Mouse (Mus musculus) limb, embryonic 11.5 days (tissue): ENCODE measurements around the gene Ppp1r3c. TPM values are rescaled to one million over a fixed set of nuclear protein-coding genes. Genes with fewer than 3 reads are reported as not detected.
"Not testable (repeated sequence)": the region's sequence is repeated elsewhere in the genome, so short reads cannot be mapped to it uniquely, and the experiment has no call there.

Experiments used
- ATAC-seq: fragments of 200-750 bp; cut with Nextera tagmentation; 2 replicates; pipeline ENCODE4 v1.8.0; 2017; ENCODE audit warnings: low read depth; ENCODE audit not compliant: insufficient number of reproducible peaks, low FRiP score, low TSS enrichment
- DNase-seq: peaks from one replicate; pipeline ENCODE4 v3.0.0-alpha.2; 2015; ENCODE audit warnings: low spot score
- H3K27ac ChIP-seq: fragments of 300-500 bp; sonication (generic); replicated peaks from 2 replicates; pipeline ENCODE4 v1.5.1; 2014; ENCODE audit warnings: low read depth, mild to moderate bottlenecking, low read length
- H3K27me3 ChIP-seq: fragments of 300-500 bp; sonication (generic); 2 replicates; pipeline ENCODE4 v1.6.1; 2014; ENCODE audit warnings: mild to moderate bottlenecking, low read length, mixed read lengths; ENCODE audit not compliant: control insufficient read depth, insufficient read depth
- H3K36me3 ChIP-seq: fragments of 300-500 bp; sonication (generic); 2 replicates; pipeline ENCODE4 v1.6.1; 2014; ENCODE audit warnings: mild to moderate bottlenecking, low read length, moderate library complexity, mixed read lengths; ENCODE audit not compliant: control insufficient read depth, insufficient read depth
- H3K4me1 ChIP-seq: fragments of 300-500 bp; sonication (generic); 2 replicates; pipeline ENCODE4 v1.6.1; 2014; ENCODE audit warnings: low read length, mixed read lengths; ENCODE audit not compliant: control insufficient read depth, insufficient read depth
- H3K4me2 ChIP-seq: fragments of 300-500 bp; sonication (generic); 2 replicates; pipeline ENCODE4 v1.6.1; 2014; ENCODE audit warnings: low read depth, mild to moderate bottlenecking, moderate library complexity; ENCODE audit not compliant: severe bottlenecking
- H3K4me3 ChIP-seq: fragments of 300-500 bp; sonication (generic); 2 replicates; pipeline ENCODE4 v1.5.1; 2014; ENCODE audit warnings: low read depth, low read length
- H3K9ac ChIP-seq: fragments of 300-500 bp; sonication (generic); 2 replicates; pipeline ENCODE4 v1.6.1; 2014; ENCODE audit warnings: mild to moderate bottlenecking, low read length
- H3K9me3 ChIP-seq: fragments of 300-500 bp; sonication (generic); 2 replicates; pipeline ENCODE4 v1.6.1; 2016; ENCODE audit warnings: low read length; ENCODE audit not compliant: control insufficient read depth
- WGBS: fragments of 180-500 bp; shearing (Covaris S2); extraction: QIAGEN DNeasy Blood & Tissue Kit; methylation state at CpG from one replicate; pipeline ENCODE4 v1.1.7; 2014; 5-methylcytosine and 5-hydroxymethylcytosine counted together
- polyA plus RNA-seq: library from polyadenylated mRNA; unstranded; fragments of >200 nt; fragmentation: Nextera tagmentation; extraction: Ambion mirVana; gene quantifications from 2 replicates; pipeline ENCODE4 v1.2.1, GENCODE M21; 2014

Gene Ppp1r3c
- polyA plus RNA-seq, 1 experiment from 2014 or later, result 2.7 TPM

DNA sequence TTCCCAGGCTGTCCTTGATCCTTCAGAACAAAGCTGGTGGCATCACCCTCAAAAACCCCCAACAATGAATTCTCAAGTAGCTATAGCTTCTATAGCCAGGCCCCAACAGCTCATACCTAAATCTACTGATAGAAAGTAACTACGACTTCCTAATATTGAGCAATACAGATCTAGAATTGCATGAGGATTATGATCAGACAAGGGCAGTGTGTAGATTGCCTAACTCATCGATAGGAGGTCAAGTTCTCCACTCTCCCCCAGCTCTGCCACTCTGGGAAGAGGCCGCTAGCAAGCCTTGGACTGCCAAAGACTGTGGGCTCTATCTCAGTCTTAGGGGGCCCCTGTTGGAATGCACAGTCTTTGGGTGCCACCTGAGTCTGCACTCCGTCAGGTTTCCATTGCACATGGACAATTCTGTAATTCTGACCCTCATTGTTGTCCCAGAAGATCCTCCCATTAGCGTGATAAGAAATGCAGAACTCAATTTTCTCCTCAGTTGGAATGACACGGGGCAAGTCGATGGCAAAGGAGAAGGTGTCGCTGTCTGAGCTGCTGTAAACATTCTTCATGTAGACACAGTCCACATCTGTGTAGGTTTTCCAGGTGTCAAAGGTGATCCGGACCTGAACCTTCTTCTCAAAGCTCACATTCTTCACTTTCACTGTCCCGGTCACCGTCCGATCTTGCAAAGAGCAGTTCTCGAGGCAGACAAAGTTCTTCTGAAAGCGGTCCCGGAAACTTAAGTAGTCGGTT is 3.1 kb downstream of the Ppp1r3c start:
- no peak for DNase-seq
- H3K27ac ChIP-seq, result no peak overlapping the region
- ATAC-seq, result no peak
- no peaks in the 10 kb centered on the region for H3K4me1 ChIP-seq
- H3K4me3 ChIP-seq, result no peak overlapping the region
- H3K9me3 ChIP-seq, result no peaks in the 10 kb centered on the region
- no peaks in the 10 kb centered on the region; the same call in 1 of the 2 replicates for H3K36me3 ChIP-seq
- 93% methylated on average over 16 of the region's 16 CpGs for WGBS
- no peak overlapping the region for H3K9ac ChIP-seq
- H3K4me2 ChIP-seq, result no peak overlapping the region
- H3K27me3 ChIP-seq, result no peaks in the 10 kb centered on the region

DNA sequence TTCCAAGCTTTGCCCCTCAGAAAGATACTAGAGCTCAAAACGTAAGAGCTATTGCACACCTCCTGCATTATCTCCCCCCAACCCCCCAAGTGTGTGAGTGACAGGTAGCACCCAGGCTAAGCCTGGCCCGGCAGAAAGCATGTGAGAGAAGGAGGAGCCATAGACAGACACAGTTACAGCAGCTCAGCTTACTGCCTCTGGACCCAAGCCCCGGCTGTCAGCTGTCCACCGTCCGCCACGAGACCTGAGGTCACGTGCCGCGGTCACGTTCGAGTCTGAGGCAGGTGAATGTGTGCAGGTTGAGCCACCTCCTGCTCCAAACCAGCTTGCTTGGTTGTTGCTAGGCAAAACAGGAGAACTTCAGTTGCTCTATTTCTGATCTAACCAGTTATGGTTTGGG is 5.1 kb downstream of the Ppp1r3c start:
- Histone ChIP-seq H3K4me1 (no peaks in the 10 kb centered on the region), H3K36me3 (no peaks in the 10 kb centered on the region; the same call in 1 of the 2 replicates), H3K27ac (no peak overlapping the region), H3K27me3 (no peaks in the 10 kb centered on the region), H3K9ac (no peak overlapping the region), H3K9me3 (no peaks in the 10 kb centered on the region), H3K4me2 (no peak overlapping the region), H3K4me3 (no peak overlapping the region)
- WGBS, result 88% methylated on average over 11 of the region's 11 CpGs
- ATAC-seq (no peak), DNase-seq (no peak)

DNA sequence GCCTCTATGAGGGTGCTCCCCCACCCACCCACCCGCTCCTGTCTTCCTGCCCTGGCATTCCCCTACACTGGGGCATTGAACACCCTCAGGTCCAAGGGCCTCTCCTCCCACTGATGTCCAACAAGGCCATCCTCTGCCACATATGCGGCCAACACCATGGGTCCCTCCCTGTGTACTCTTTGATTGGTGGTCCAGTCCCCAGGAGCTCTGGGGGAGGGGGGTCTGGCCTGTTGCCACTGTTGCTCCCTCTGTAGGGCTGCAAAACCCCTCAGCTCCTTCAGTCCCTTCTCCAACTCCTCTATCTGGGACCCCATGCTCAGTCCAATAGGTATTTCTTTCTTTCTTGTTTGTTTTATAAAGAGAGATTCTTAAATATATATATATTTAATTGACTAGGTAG is 6.0 kb downstream of the Ppp1r3c start:
- not testable (repeated sequence) for H3K4me1 ChIP-seq, H3K9ac ChIP-seq, H3K36me3 ChIP-seq, H3K4me2 ChIP-seq, H3K27ac ChIP-seq, H3K9me3 ChIP-seq, DNase-seq, H3K4me3 ChIP-seq, ATAC-seq, H3K27me3 ChIP-seq
- WGBS, result 77% methylated on average over 2 of the region's 2 CpGs

DNA sequence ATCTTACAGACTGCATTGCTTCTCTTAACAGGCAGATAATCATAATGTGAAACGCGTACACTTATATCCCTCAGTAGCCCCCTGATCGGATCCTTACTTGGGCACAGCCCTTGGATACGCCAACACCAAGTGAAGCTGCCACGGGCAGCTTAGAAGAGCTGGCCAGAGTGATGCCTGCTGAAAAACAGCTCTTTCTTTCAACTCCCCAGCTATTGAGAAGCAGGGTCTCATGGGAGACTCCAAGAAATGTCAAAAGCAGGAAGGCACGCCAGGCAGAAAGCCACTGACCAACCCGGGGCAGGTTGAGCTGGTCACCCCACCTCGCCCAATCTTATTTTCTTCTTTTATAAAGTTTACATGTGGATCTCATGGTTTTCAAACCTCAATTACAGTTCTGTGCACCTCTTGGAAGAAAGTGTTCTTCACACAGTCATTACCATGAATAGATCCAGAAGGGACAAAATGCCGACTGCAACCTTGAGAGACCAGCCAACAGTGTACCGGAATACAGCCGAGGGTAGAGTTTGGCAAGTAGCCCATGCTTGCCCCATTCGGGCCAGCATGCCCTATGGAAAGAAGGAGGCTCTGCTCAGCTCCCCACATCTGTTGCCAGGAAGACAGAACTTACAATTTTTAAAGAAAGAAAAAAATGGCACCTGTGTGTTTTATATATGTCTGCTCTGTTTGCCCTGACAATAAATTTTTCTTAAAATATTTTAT is 7.6 kb downstream of the Ppp1r3c start:
- H3K9me3 ChIP-seq, result no peaks in the 10 kb centered on the region
- H3K4me1 ChIP-seq, result no peaks in the 10 kb centered on the region
- H3K27ac ChIP-seq, result no peak overlapping the region
- no peaks in the 10 kb centered on the region for H3K27me3 ChIP-seq
- DNase-seq (no peak), ATAC-seq (no peak)
- H3K4me2 ChIP-seq, result no peak overlapping the region
- H3K9ac ChIP-seq, result no peak overlapping the region
- WGBS, result 91% methylated on average over 12 of the region's 12 CpGs
- no peaks in the 10 kb centered on the region; the same call in 1 of the 2 replicates for H3K36me3 ChIP-seq
- no peak overlapping the region for H3K4me3 ChIP-seq

GRCm38 (mm10) chr19:36724970-36725369 is 11.5 kb downstream of the Ppp1r3c start:
- H3K9me3 ChIP-seq, result no peaks in the 10 kb centered on the region
- H3K4me1 ChIP-seq, result no peaks in the 10 kb centered on the region
- H3K36me3 ChIP-seq, result no peaks in the 10 kb centered on the region
- ATAC-seq, result no peak
- H3K4me3 ChIP-seq, result no peak overlapping the region
- no peak overlapping the region for H3K9ac ChIP-seq
- no peaks in the 10 kb centered on the region for H3K27me3 ChIP-seq
- 88% methylated on average over 7 of the region's 7 CpGs for WGBS
- no peak for DNase-seq
- H3K27ac ChIP-seq, result no peak overlapping the region
- no peak overlapping the region for H3K4me2 ChIP-seq

DNA sequence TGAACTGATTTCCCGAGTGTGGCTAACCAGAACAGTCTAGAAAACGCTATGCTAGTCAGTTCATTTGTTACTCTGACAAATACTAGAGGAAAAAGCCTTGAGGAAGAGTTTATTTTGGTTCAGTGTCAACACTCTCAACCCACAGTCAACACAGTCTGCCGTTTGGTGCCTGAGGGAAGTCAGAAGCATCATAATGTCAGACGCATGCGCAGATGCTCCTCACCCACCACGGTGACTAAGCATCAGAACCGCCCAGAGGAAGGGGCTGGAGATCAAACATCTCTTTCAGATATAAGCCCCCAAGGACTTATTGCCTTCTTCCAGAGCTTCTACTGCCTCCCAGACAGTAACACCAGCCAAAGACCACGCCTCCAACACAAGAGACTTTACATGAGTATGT is 15.3 kb downstream of the Ppp1r3c start:
- H3K9ac ChIP-seq, result no peak overlapping the region
- ATAC-seq, result no peak
- H3K27me3 ChIP-seq, result no peaks in the 10 kb centered on the region
- H3K4me2 ChIP-seq, result no peak overlapping the region
- H3K4me3 ChIP-seq, result no peak overlapping the region
- DNase-seq, result no peak
- H3K36me3 ChIP-seq, result no peaks in the 10 kb centered on the region
- H3K4me1 ChIP-seq, result no peaks in the 10 kb centered on the region
- no peaks in the 10 kb centered on the region for H3K9me3 ChIP-seq
- 83% methylated on average over 8 of the region's 8 CpGs for whole genome bisulfite sequencing
- H3K27ac ChIP-seq, result no peak overlapping the region

- Histone ChIP-seq H3K4me2 (no peak overlapping the region), H3K9me3 (no peaks in the 10 kb centered on the region), H3K4me1 (no peaks in the 10 kb centered on the region), H3K27ac (no peak overlapping the region), H3K9ac (no peak overlapping the region), H3K4me3 (no peak overlapping the region), H3K27me3 (no peaks in the 10 kb centered on the region), H3K36me3 (no peaks in the 10 kb centered on the region)
- WGBS, result 68% methylated on average over 7 of the region's 7 CpGs
- no peak for DNase-seq
- ATAC-seq, result no peak
Measured at GRCm38 (mm10) chr19:36716221-36716620, 20.2 kb downstream of the Ppp1r3c start.

DNA sequence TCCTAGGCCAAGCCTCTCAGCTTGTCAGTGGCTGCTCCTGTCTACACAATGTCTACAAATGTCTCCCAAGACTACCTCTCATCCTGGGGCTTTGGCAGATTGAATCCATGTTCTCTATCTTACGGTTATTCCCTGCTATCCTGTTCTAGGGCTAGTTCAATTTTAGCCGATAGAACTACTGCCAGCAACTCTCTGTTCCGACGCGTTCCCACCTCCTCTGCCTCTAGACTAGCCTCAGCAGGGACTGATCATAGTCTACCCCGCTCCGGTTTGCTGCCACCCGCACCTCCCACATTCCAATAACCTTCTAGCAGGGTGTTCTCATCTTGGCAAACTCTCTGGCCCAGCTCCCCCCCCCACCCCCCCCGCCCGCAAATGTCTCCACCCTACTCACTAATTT is 20.9 kb downstream of the Ppp1r3c start:
- Histone ChIP-seq H3K9ac (no peak overlapping the region), H3K27me3 (no peaks in the 10 kb centered on the region), H3K4me1 (no peaks in the 10 kb centered on the region), H3K27ac (no peak overlapping the region), H3K4me2 (no peak overlapping the region), H3K4me3 (no peak overlapping the region), H3K9me3 (no peaks in the 10 kb centered on the region), H3K36me3 (no peaks in the 10 kb centered on the region)
- 94% methylated on average over 10 of the region's 10 CpGs for WGBS
- no peak for ATAC-seq
- DNase-seq, result no peak
